9 mouse cellular contexts compared by ENCODE assay signal in the genomic region with DNA sequence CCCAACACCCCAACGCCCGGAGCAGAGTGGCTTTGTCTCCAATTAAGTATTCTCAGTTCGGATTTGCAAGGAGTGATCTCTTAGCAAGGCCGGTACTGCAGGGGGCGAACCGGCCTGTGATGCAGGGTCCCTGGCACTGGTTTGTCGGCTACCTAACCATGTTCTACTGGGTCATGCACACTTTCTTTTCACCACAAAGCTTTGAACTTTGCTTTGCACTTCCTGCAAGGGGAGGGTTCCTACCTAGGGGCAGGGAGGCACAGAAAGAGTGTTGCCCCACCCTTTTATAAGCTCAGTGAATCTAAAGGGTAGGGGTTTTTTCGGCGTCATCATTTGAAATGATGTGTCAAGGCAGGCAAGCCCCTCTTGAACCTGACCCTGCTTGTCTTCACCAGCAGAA.
DNase-seq lines count a peak whose midpoint lies in the region; ATAC-seq and TF ChIP-seq lines count a peak whose summit lies in the region.
"Had no signal": no experiment of that assay in that cellular context is flagged by ENCODE, and none has a peak within 500 bp of the region (broad histone marks: within the 10 kb centered on the region; RNA-seq: fewer than 3 reads in every experiment).

No protein-coding gene starts in this region.

- H3K4me1 ChIP-seq in liver, embryonic 11.5 days (replicated peaks; ENCODE audit: control insufficient read depth, insufficient read depth, low read length), result peaks cover 25% of the 10 kb centered on the region
- peaks cover 44% of the 10 kb centered on the region for H3K4me1 ChIP-seq in liver, embryonic 12.5 days
- peaks cover 29% of the 10 kb centered on the region for H3K4me1 ChIP-seq in embryonic facial prominence, embryonic 15.5 days
- H3K4me1 ChIP-seq in limb, embryonic 12.5 days (replicated peaks), result peaks cover 52% of the 10 kb centered on the region
- no peaks in the 10 kb centered on the region for H3K4me1 ChIP-seq in kidney, adult 2 months (ENCODE audit: control insufficient read depth, insufficient read depth, low read length)

- no peak for TF ChIP-seq POLR2A in kidney, adult 2 months (IDR thresholded peaks at IDR 0.05; ENCODE audit: low read depth, low read length)

- no peak overlapping the region for H3K9ac ChIP-seq in liver, embryonic 11.5 days (ENCODE audit: low read depth, low read length)
- no peak overlapping the region for H3K9ac ChIP-seq in liver, embryonic 12.5 days
- H3K9ac ChIP-seq in embryonic facial prominence, embryonic 15.5 days, result peak overlapping the region; percentile 5; the same call in 1 of the 2 replicates
- no peak overlapping the region for H3K9ac ChIP-seq in limb, embryonic 12.5 days (replicated peaks)

- H3K4me2 ChIP-seq in liver, embryonic 11.5 days, result peak overlapping the region; percentile 71; the same call in 1 of the 2 replicates
- no peak overlapping the region for H3K4me2 ChIP-seq in liver, embryonic 12.5 days
- H3K4me2 ChIP-seq in embryonic facial prominence, embryonic 15.5 days (replicated peaks), result peak overlapping the region; percentile 51; the same call in 1 of the 2 replicates
- H3K4me2 ChIP-seq in limb, embryonic 12.5 days, result peak overlapping the region; percentile 62

- ATAC-seq in liver, embryonic 11.5 days (replicated peaks; ENCODE audit: low FRiP score), result no peak
- ATAC-seq in liver, embryonic 12.5 days, result no peak
- ATAC-seq in embryonic facial prominence, embryonic 15.5 days (ENCODE audit: insufficient number of reproducible peaks, low FRiP score, low TSS enrichment, low read depth), result no peak
- no peak for ATAC-seq in limb, embryonic 12.5 days (ENCODE audit: insufficient number of reproducible peaks, insufficient read depth, low FRiP score, low TSS enrichment, low read depth)
- ATAC-seq in erythroblast, adult 5-6 weeks (replicated peaks; ENCODE audit: low FRiP score, poor library complexity, severe bottlenecking), result no peak

- WGBS in liver, embryonic 11.5 days, result 29% methylated on average over 9 of the region's 9 CpGs
- WGBS in liver, embryonic 12.5 days (ENCODE audit: insufficient replicate concordance), result 24% methylated on average over 9 of the region's 9 CpGs
- 11% methylated on average over 9 of the region's 9 CpGs for WGBS in embryonic facial prominence, embryonic 15.5 days
- WGBS in limb, embryonic 12.5 days, result 6% methylated on average over 9 of the region's 9 CpGs
- 31% methylated on average over 9 of the region's 9 CpGs for WGBS in kidney, adult 2 months

- no peak overlapping the region for H3K4me3 ChIP-seq in liver, embryonic 11.5 days (ENCODE audit: low read depth, low read length)
- no peak overlapping the region for H3K4me3 ChIP-seq in liver, embryonic 12.5 days
- peak overlapping the region; percentile 27; the same call in 1 of the 2 replicates for H3K4me3 ChIP-seq in embryonic facial prominence, embryonic 15.5 days (replicated peaks)
- H3K4me3 ChIP-seq in limb, embryonic 12.5 days (replicated peaks), result no peak overlapping the region
- no peak overlapping the region for H3K4me3 ChIP-seq in kidney, adult 2 months (ENCODE audit: insufficient read depth, low read depth, low read length)

- no peak overlapping the region for H3K27ac ChIP-seq in liver, embryonic 11.5 days (ENCODE audit: low read depth, low read length)
- no peak overlapping the region for H3K27ac ChIP-seq in liver, embryonic 12.5 days
- H3K27ac ChIP-seq in embryonic facial prominence, embryonic 15.5 days (replicated peaks), result peak overlapping the region; percentile 44; the same call in 1 of the 2 replicates
- peak overlapping the region; percentile 86 for H3K27ac ChIP-seq in limb, embryonic 12.5 days
- no peak overlapping the region for H3K27ac ChIP-seq in kidney, adult 2 months (ENCODE audit: insufficient read depth, low read depth, low read length)

- H3K36me3 ChIP-seq in liver, embryonic 11.5 days (ENCODE audit: control insufficient read depth, insufficient read depth, low read length), result no peaks in the 10 kb centered on the region
- H3K36me3 ChIP-seq in liver, embryonic 12.5 days, result no peaks in the 10 kb centered on the region
- H3K36me3 ChIP-seq in embryonic facial prominence, embryonic 15.5 days, result no peaks in the 10 kb centered on the region
- no peaks in the 10 kb centered on the region for H3K36me3 ChIP-seq in limb, embryonic 12.5 days
- H3K36me3 ChIP-seq in kidney, adult 2 months (ENCODE audit: control insufficient read depth, insufficient read depth, low read length), result no peaks in the 10 kb centered on the region

- 0 out of 2 replicates have a peak, but pooled peaks cover 2% of the 10 kb centered on the region for H3K27me3 ChIP-seq in liver, embryonic 11.5 days (replicated peaks; ENCODE audit: control insufficient read depth, insufficient read depth, low read length)
- H3K27me3 ChIP-seq in liver, embryonic 12.5 days (replicated peaks), result peaks cover 37% of the 10 kb centered on the region
- H3K27me3 ChIP-seq in embryonic facial prominence, embryonic 15.5 days, result no peaks in the 10 kb centered on the region
- H3K27me3 ChIP-seq in limb, embryonic 12.5 days, result no peaks in the 10 kb centered on the region
- H3K27me3 ChIP-seq in kidney, adult 2 months (replicated peaks; ENCODE audit: control insufficient read depth, insufficient read depth, low read length), result no peaks in the 10 kb centered on the region

- H3K9me3 ChIP-seq in liver, embryonic 11.5 days (ENCODE audit: control insufficient read depth, low read length), result no peaks in the 10 kb centered on the region
- no peaks in the 10 kb centered on the region for H3K9me3 ChIP-seq in liver, embryonic 12.5 days (replicated peaks)
- H3K9me3 ChIP-seq in embryonic facial prominence, embryonic 15.5 days (replicated peaks), result no peaks in the 10 kb centered on the region
- no peaks in the 10 kb centered on the region for H3K9me3 ChIP-seq in limb, embryonic 12.5 days

- TF ChIP-seq CTCF in kidney, adult 2 months (conservative IDR thresholded peaks at IDR 0.05; ENCODE audit: insufficient read depth, insufficient read length, low read depth, low read length), result no peak

- no peak for DNase-seq in liver, embryonic 11.5 days (ENCODE audit: low spot score)
- DNase-seq in thymus, postnatal 0 days (ENCODE audit: low spot score), result peak; percentile 57
- DNase-seq in layer of hippocampus, adult 11-12 months (ENCODE audit: low spot score), result no peak
- DNase-seq in kidney, adult 2 months, result no peak
- DNase-seq: right cerebral cortex, postnatal 4 days had no signal

Comparison
In these comparisons a context has a peak if more than half of its experiments do, and no peak if none do; other contexts are left out.
1. H3K27ac ChIP-seq: peak in embryonic facial prominence, embryonic 15.5 days (single experiment) and limb, embryonic 12.5 days (single experiment); none in liver, embryonic 11.5 days (single experiment), liver, embryonic 12.5 days (single experiment) and kidney, adult 2 months (single experiment).